25 mouse cellular contexts compared by ENCODE assay signal in the genomic region with DNA sequence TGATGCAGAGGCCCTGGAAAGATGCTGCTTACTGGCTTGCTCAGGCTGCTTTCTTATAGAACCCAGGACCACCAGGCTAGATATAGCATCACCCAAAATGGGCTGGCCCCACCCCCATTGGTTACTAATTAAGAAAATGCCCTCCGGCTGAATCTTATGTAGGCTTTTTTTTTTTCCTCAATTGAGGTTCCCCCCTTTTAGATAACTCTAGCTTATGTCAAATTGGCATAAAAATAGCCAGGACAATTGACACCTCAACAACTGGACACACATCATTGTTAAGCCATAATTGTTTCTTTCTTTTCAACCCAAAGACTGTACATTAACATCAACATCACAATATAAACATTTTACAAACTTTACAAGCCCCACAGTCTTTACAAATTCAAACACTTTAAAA.
"Had no signal": no experiment of that assay in that cellular context is flagged by ENCODE, and none has a peak within 500 bp of the region (broad histone marks: within the 10 kb centered on the region; RNA-seq: fewer than 3 reads in every experiment).

No protein-coding gene starts in this region.

- H3K4me1 ChIP-seq: heart, embryonic 10.5 days; heart, embryonic 12.5 days; hindbrain, embryonic 13.5 days; hindbrain, embryonic 15.5 days; limb, embryonic 13.5 days; limb, embryonic 15.5 days; liver, embryonic 12.5 days had no signal

- DNase-seq: gastrocnemius, adult 2 months; gastrocnemius, postnatal 10 days; gastrocnemius, postnatal 25 days; heart, adult 18-20 months; heart, postnatal 10 days; heart, postnatal 4 days; kidney, adult 11 months; kidney, adult 2 months; kidney, adult 9 months; kidney, postnatal 14 days; kidney, postnatal 36 days; layer of hippocampus, adult 9-11 months; layer of hippocampus, postnatal 36 days; left cerebral cortex, postnatal 4 days had no signal

- H3K9ac ChIP-seq: heart, embryonic 12.5 days; hindbrain, embryonic 13.5 days; hindbrain, embryonic 15.5 days; kidney, embryonic 15.5 days; limb, embryonic 13.5 days; limb, embryonic 15.5 days; liver, embryonic 12.5 days; liver, embryonic 14.5 days had no signal

- H3K36me3 ChIP-seq: heart, embryonic 10.5 days; heart, embryonic 12.5 days; hindbrain, embryonic 13.5 days; hindbrain, embryonic 15.5 days; kidney, embryonic 15.5 days; limb, embryonic 13.5 days; limb, embryonic 15.5 days; liver, embryonic 12.5 days had no signal

- H3K4me3 ChIP-seq: gastrocnemius, adult 2 months; heart, embryonic 10.5 days; heart, embryonic 12.5 days; hindbrain, embryonic 13.5 days; hindbrain, embryonic 15.5 days; kidney, embryonic 15.5 days; limb, embryonic 13.5 days; limb, embryonic 15.5 days; liver, embryonic 12.5 days had no signal

- H3K27me3 ChIP-seq: heart, embryonic 12.5 days; hindbrain, embryonic 13.5 days; hindbrain, embryonic 15.5 days; kidney, embryonic 15.5 days; limb, embryonic 13.5 days; limb, embryonic 15.5 days; liver, embryonic 12.5 days had no signal

- H3K9me3 ChIP-seq: heart, embryonic 10.5 days; hindbrain, embryonic 15.5 days; kidney, embryonic 15.5 days; limb, embryonic 13.5 days; limb, embryonic 15.5 days; liver, embryonic 12.5 days had no signal

- H3K27ac ChIP-seq: gastrocnemius, adult 2 months; heart, embryonic 10.5 days; hindbrain, embryonic 13.5 days; hindbrain, embryonic 15.5 days; hindbrain, postnatal 0 days; kidney, embryonic 15.5 days; kidney, postnatal 0 days; limb, embryonic 13.5 days; limb, embryonic 15.5 days; liver, embryonic 12.5 days; liver, embryonic 14.5 days had no signal
